21 mouse cellular contexts compared by ENCODE assay signal in the genomic region with DNA sequence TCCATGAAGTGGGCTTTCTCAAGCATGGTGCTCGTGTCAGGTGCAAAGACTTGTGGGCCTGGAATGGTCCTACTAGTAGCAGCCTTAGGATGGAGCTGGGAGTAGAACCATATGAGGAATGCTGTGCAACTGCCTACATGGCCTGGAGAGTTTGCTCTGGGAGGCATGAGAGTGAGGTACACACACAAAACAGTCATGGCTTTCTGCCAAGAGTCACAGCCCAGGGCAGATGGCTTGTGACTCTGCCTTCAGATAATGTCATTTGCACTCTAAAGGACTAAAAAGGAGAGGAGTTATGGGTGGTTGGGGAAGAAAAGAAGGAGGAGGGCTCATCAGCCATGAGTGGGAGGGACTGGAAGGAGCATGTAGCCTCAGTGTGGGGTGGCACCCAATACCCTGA.
DNase-seq lines count a peak whose midpoint lies in the region; TF ChIP-seq lines count a peak whose summit lies in the region.
"Had no signal": no experiment of that assay in that cellular context is flagged by ENCODE, and none has a peak within 500 bp of the region (broad histone marks: within the 10 kb centered on the region; RNA-seq: fewer than 3 reads in every experiment).

No protein-coding gene starts in this region.

- no peak overlapping the region for H3K4me3 ChIP-seq in cerebellum, adult 2 months (replicated peaks; ENCODE audit: insufficient read depth, low read depth, low read length)
- no peak overlapping the region for H3K4me3 ChIP-seq in embryonic facial prominence, embryonic 10.5 days
- H3K4me3 ChIP-seq: heart, embryonic 10.5 days; liver, embryonic 13.5 days; midbrain, embryonic 13.5 days; myocyte had no signal

- H3K27ac ChIP-seq in cerebellum, adult 2 months (ENCODE audit: insufficient read depth, low read length), result peak overlapping the region; percentile 14; the same call in 1 of the 2 replicates
- no peak overlapping the region for H3K27ac ChIP-seq in embryonic facial prominence, embryonic 10.5 days (replicated peaks)
- H3K27ac ChIP-seq: heart, embryonic 10.5 days; hindbrain, postnatal 0 days; liver, embryonic 13.5 days; midbrain, embryonic 13.5 days had no signal

- H3K36me3 ChIP-seq in embryonic facial prominence, embryonic 10.5 days (replicated peaks), result no peaks in the 10 kb centered on the region
- H3K36me3 ChIP-seq: G1E; heart, embryonic 10.5 days; liver, embryonic 13.5 days; midbrain, embryonic 13.5 days had no signal

- H3K4me1 ChIP-seq in cerebellum, adult 2 months (ENCODE audit: control insufficient read depth, insufficient read depth, low read length), result peaks cover 16% of the 10 kb centered on the region; the same call in 1 of the 2 replicates
- peaks cover 4% of the 10 kb centered on the region; the same call in 1 of the 2 replicates for H3K4me1 ChIP-seq in embryonic facial prominence, embryonic 10.5 days
- H3K4me1 ChIP-seq: liver, embryonic 13.5 days had no signal

- H3K27me3 ChIP-seq in cerebellum, adult 2 months (ENCODE audit: control insufficient read depth, insufficient read depth, low read length), result no peaks in the 10 kb centered on the region
- H3K27me3 ChIP-seq in embryonic facial prominence, embryonic 10.5 days (replicated peaks; ENCODE audit: low read depth, poor library complexity, severe bottlenecking), result no peaks in the 10 kb centered on the region; the same call in 1 of the 2 replicates
- H3K27me3 ChIP-seq: liver, embryonic 13.5 days; midbrain, embryonic 13.5 days had no signal

- TF ChIP-seq POLR2A in brain, embryonic 14.5 days (IDR thresholded peaks at IDR 0.05; ENCODE audit: borderline replicate concordance, extremely low read depth, insufficient read depth, insufficient read length, poor library complexity, severe bottlenecking), result no peak
- no peak for TF ChIP-seq POLR2A in cerebellum, adult 2 months (IDR thresholded peaks at IDR 0.05; ENCODE audit: borderline replicate concordance, insufficient read depth, low read length)

- H3K9me3 ChIP-seq in embryonic facial prominence, embryonic 10.5 days, result no peaks in the 10 kb centered on the region
- H3K9me3 ChIP-seq: heart, embryonic 10.5 days; liver, embryonic 13.5 days; midbrain, embryonic 13.5 days had no signal

- DNase-seq in left cerebral cortex, postnatal 4 days, result peak; percentile 56
- DNase-seq in left cerebral cortex, postnatal 25 days (ENCODE audit: low spot score in 2 of 2), result no peak
- peak; percentile 37 for DNase-seq in brain, embryonic 14.5 days (ENCODE audit: low read depth)
- peak; percentile 62 to 83 for DNase-seq in cerebellum, adult 2 months
- DNase-seq in cerebellum, postnatal 36 days, result peak; percentile 63
- no peak for DNase-seq in c-Kit-positive CD71-positive TER-119-positive erythroid progenitor cells, embryonic 14.5 days (ENCODE audit: low spot score)
- no peak for DNase-seq in embryonic facial prominence, embryonic 10.5 days (ENCODE audit: low spot score)
- DNase-seq: adrenal gland, postnatal 36 days; B cell, adult 2 months; kidney, adult 9 months; kidney, postnatal 14 days; layer of hippocampus, postnatal 36 days; liver, embryonic 13.5 days; lung, adult 2 months; lung, postnatal 14 days; right cerebral cortex, postnatal 14 days had no signal

- no peak for TF ChIP-seq CTCF in brain, embryonic 14.5 days (IDR thresholded peaks at IDR 0.05; ENCODE audit: borderline replicate concordance, extremely low read depth, insufficient read depth, insufficient read length)
- TF ChIP-seq CTCF in cerebellum, adult 2 months (IDR thresholded peaks at IDR 0.05; ENCODE audit: borderline replicate concordance, insufficient read depth, low read depth, low read length), result no peak

- intact Hi-C loops in left cerebral cortex, postnatal 4 days (cut with DNase I), result no loop called here
- intact Hi-C loops in left cerebral cortex, postnatal 25 days (cut with DNase I), result no loop called here

- 84% methylated on average over 1 of the region's 1 CpGs for WGBS in cerebellum, adult 2 months
- WGBS in embryonic facial prominence, embryonic 10.5 days, result 82% methylated on average over 1 of the region's 1 CpGs

Comparison
In these comparisons a context has a peak if more than half of its experiments do, and no peak if none do; other contexts are left out.
1. DNase-seq: peak in left cerebral cortex, postnatal 4 days (single experiment), brain, embryonic 14.5 days (single experiment), cerebellum, adult 2 months (2 of 2) and cerebellum, postnatal 36 days (2 of 2); none in left cerebral cortex, postnatal 25 days (0 of 2), c-Kit-positive CD71-positive TER-119-positive erythroid progenitor cells, embryonic 14.5 days (single experiment) and embryonic facial prominence, embryonic 10.5 days (single experiment).